Mouse (Mus musculus) erythroblast, embryonic 14.5 days (primary cell): ENCODE data around the gene Rxfp1. TPM values are rescaled to one million over a fixed set of nuclear protein-coding genes. Genes with fewer than 3 reads are reported as not detected.
"Not testable (repeated sequence)": the region's sequence is repeated elsewhere in the genome, so short reads cannot be mapped to it uniquely, and the experiment has no call there.

Source experiments
- H3K27me3 ChIP-seq: 2 replicates; pipeline ENCODE4 v1.6.1; 2012; ENCODE audit warnings: inconsistent platforms; ENCODE audit not compliant: control insufficient read depth
- H3K36me3 ChIP-seq: 2 replicates; pipeline ENCODE4 v1.6.1; 2012; ENCODE audit warnings: mild to moderate bottlenecking, inconsistent platforms; ENCODE audit not compliant: control insufficient read depth
- H3K4me1 ChIP-seq: 2 replicates; pipeline ENCODE4 v1.6.1; 2012; ENCODE audit warnings: inconsistent platforms; ENCODE audit not compliant: control insufficient read depth
- H3K4me3 ChIP-seq: replicated peaks from 2 replicates; pipeline ENCODE3; 2012; ENCODE audit warnings: moderate library complexity, mild to moderate bottlenecking, inconsistent platforms
- H3K9me3 ChIP-seq: 2 replicates; pipeline ENCODE4 v1.6.1; 2012; ENCODE audit warnings: low read length, inconsistent platforms, mixed read lengths; ENCODE audit not compliant: control insufficient read depth
- GATA1 ChIP-seq: IDR thresholded peaks from 2 replicates; pipeline ENCODE4 v1.6.1; 2012; ENCODE audit warnings: low read length, inconsistent platforms, mixed read lengths
- TAL1 ChIP-seq: IDR thresholded peaks from 3 replicates; pipeline ENCODE4 v1.6.1; 2012; ENCODE audit warnings: low read length, inconsistent platforms, mixed read lengths
- polyA plus RNA-seq: library from polyadenylated mRNA; stranded (reverse); fragments of >175 nt; gene quantifications from 2 replicates; pipeline ENCODE4 v1.2.3, GENCODE M21; 2012

The Rxfp1 gene
- polyA plus RNA-seq, 1 experiment, result not detected

DNA sequence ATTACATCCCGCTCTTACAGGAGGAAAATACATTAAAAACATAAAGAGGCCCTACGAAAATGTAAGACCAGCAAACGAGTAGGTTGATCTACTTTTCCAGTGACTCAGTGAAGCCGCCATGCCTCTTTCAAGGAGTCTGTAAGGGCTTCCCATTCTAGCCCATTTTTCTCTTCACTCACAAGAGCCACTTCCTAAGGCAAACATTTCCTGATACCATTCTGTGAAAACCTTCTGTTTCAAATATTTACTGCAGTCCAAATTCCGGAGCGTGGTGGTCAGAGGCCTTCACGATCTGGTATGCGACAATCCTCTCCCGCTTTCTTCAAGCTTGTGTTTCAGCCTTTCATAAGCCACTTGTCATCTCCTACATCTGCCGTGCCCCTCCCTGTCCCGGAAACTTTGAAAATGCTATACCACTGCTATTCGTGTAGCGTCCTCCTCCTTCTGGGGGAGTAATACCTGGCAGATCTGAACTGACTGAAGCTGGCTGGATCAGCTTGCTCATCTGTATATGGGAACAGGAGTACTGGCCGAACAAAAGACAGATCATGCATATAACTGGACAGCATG lies 11.1 kb downstream of the Rxfp1 start:
- no peak overlapping the region for H3K4me3 ChIP-seq
- H3K4me1 ChIP-seq, result peaks cover 16% of the 10 kb centered on the region
- no peaks in the 10 kb centered on the region for H3K27me3 ChIP-seq
- H3K36me3 ChIP-seq, result no peaks in the 10 kb centered on the region
- TF ChIP-seq GATA1 (no peak), TAL1 (no peak)
- no peaks in the 10 kb centered on the region for H3K9me3 ChIP-seq

DNA sequence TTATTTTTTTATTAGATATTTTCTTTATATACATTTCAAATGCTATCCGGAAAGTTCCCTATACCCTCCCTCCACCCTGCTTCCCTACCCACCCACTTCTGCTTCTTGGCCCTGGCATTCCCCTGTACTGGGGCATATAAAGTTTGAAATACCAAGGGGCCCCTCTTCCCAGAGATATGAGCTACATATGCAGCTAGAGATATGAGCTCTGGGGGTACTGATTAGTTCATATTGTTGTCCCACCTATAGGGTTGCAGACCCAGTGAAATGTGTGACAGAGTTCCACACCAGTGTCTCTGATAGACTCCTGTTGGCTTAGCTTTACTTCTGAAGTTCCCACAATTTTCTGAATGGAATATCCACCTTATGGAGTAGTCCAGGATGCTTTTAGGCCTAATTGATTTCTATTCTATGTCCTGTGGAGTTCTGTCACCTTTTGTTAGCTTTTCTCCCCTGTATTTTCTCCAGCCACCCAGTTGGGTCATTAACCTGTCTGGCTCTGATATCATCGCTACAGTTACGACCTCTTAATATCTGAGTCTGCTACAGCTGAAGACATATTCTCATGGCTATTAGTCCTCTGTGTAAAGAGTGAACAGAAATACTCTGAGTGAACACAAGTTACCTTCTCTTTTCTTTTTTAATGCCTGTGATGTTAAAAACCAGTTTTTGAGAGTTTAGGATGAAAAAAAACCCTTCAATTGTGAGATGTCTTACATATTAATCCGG lies 16.8 kb downstream of the Rxfp1 start:
- no peak overlapping the region for H3K4me3 ChIP-seq
- no peak for TF ChIP-seq GATA1
- TF ChIP-seq TAL1, result no peak
- no peaks in the 10 kb centered on the region for H3K9me3 ChIP-seq
- peaks cover 48% of the 10 kb centered on the region for H3K4me1 ChIP-seq
- no peaks in the 10 kb centered on the region for H3K27me3 ChIP-seq
- no peaks in the 10 kb centered on the region for H3K36me3 ChIP-seq

DNA sequence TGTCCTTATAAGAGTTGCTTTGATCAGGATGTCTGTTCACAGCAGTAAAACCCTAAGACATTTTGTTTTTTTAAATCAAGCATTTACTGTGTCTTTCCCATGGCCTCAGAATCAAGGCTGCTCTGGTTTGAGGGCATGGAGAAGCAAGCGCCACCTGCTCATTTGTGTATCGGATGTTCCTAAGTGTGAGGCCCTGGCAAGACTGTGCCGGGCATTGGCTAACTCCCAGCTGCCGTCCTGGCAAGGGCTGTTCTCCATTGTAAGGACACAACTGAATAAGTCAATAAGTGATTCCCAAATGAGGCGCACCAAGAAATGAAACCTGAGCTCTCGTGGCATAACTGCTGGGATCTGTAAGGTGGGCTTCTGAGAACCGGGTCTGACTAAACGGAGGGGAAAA lies 31.2 kb downstream of the Rxfp1 start:
- H3K27me3 ChIP-seq, result no peaks in the 10 kb centered on the region
- H3K9me3 ChIP-seq, result no peaks in the 10 kb centered on the region
- TF ChIP-seq GATA1 (no peak), TAL1 (no peak)
- no peak overlapping the region for H3K4me3 ChIP-seq
- peaks cover 12% of the 10 kb centered on the region for H3K4me1 ChIP-seq
- H3K36me3 ChIP-seq, result no peaks in the 10 kb centered on the region

DNA sequence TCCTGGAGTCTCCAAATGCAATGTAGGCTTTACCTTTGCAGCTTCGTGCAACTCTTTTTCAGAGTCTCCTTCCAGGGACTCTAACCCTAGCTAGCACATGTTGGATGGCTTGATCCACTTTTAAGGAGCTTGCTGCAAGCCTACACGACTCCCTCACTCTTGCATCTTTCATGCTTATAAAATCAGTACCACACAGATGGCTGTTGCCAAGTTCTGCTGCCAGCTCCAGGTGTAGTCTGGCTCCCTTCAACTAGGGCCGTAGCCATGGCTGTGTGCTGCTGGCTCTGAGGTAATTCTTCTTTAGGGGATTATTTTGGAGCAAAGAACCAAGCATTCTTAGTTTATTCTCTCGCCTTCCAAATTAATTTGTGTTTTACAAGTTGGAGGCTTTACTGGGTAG lies 34.5 kb downstream of the Rxfp1 start:
- H3K9me3 ChIP-seq, result no peaks in the 10 kb centered on the region
- peaks cover 15% of the 10 kb centered on the region for H3K4me1 ChIP-seq
- H3K27me3 ChIP-seq, result no peaks in the 10 kb centered on the region
- H3K36me3 ChIP-seq, result no peaks in the 10 kb centered on the region
- H3K4me3 ChIP-seq, result no peak overlapping the region
- TF ChIP-seq TAL1 (no peak), GATA1 (no peak)

DNA sequence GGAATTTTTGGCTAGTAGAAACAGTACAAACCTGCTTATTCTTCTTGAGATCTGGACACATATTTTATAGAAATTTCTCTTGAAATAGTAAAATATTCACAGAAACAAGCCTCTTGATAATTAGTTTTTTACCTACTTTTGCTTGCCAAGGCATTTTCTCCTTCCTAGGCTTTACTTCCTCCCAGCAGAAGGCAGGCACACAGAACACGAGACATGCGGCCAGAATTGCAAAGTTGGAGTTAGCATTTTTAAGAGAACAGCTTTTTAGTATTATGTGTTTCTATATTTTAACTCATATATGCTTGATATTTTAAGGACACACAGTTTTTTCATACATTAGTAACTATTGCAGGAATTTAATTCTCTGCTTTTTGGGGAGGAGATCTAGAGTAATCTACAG lies 45.7 kb downstream of the Rxfp1 start:
- Histone ChIP-seq H3K27me3 (no peaks in the 10 kb centered on the region), H3K4me3 (no peak overlapping the region), H3K36me3 (no peaks in the 10 kb centered on the region), H3K4me1 (peaks cover 2% of the 10 kb centered on the region; the same call in 1 of the 2 replicates), H3K9me3 (peaks cover 3% of the 10 kb centered on the region)
- TF ChIP-seq TAL1 (no peak), GATA1 (no peak)

DNA sequence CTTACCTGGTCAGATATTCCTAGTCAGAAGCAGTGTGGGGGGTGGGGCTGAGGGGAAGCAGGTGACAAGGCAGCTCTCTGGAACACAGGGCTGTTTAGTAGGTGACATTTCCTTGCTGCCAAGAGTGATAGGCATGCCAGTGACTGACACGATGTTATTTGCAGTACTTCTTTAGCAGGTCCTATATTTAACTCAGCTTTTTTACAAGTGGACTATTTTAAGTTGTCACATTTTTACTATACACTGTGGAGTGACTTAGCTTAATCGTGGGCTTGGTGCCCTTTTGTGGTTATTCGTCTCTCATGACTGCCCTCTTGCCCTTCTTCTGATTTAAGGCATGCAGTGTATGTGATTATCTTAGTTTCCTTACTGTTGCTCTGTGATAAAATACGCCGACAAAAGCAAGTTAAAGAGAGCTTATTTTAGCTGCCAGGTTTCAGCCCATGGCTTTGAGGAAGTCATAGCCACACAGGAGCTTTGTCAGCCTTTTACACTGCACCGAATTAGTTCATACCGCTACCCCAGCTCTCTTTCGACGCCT lies 47.5 kb downstream of the Rxfp1 start:
- peaks cover 2% of the 10 kb centered on the region; the same call in 1 of the 2 replicates for H3K4me1 ChIP-seq
- peaks cover 3% of the 10 kb centered on the region for H3K9me3 ChIP-seq
- H3K4me3 ChIP-seq, result no peak overlapping the region
- H3K36me3 ChIP-seq, result no peaks in the 10 kb centered on the region
- TF ChIP-seq TAL1 (no peak), GATA1 (no peak)
- no peaks in the 10 kb centered on the region for H3K27me3 ChIP-seq

DNA sequence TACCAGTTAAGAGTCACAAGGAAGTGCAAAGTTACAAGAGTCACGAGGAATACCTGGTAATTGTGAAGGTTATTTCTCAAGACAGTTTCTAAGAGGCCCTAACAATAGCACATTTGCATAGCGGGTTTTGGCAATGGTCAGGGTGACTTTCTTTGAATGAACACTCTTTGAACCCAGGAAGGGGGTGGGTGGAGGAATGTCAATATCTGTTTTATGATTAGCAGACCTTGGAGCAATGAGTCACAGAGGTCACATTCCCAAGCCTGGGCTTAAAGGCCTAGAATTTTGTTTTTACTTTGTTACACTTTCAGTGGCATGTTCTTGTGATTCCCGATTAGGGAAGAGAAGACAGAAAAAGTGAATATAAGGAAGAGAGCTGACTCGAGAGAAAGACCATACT lies 49.6 kb downstream of the Rxfp1 start:
- H3K4me3 ChIP-seq, H3K27me3 ChIP-seq, H3K36me3 ChIP-seq, H3K9me3 ChIP-seq, H3K4me1 ChIP-seq: not testable (repeated sequence)

DNA sequence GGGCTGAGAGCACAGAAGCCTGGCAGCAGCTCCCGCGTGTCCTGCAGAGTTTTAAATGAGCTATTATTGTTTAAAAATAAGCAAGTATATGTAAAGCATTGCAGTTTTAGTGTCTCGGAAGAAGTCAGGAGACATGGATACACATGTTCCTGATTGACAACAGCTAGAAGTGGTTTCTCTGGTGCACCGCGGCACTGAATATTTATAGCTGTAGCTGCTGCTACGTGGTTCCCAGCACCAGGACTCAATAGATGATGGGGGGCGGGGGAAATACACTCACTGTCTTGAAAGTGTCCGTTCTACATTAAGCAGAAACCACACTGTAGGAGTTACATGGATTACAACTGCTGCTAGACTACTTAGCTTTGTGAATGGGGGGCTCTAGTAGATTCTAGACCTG lies 54.2 kb downstream of the Rxfp1 start:
- Histone ChIP-seq H3K9me3 (peaks cover 3% of the 10 kb centered on the region), H3K4me3 (no peak overlapping the region), H3K27me3 (no peaks in the 10 kb centered on the region), H3K4me1 (peaks cover 8% of the 10 kb centered on the region), H3K36me3 (no peaks in the 10 kb centered on the region)
- TF ChIP-seq GATA1 (no peak), TAL1 (no peak)

DNA sequence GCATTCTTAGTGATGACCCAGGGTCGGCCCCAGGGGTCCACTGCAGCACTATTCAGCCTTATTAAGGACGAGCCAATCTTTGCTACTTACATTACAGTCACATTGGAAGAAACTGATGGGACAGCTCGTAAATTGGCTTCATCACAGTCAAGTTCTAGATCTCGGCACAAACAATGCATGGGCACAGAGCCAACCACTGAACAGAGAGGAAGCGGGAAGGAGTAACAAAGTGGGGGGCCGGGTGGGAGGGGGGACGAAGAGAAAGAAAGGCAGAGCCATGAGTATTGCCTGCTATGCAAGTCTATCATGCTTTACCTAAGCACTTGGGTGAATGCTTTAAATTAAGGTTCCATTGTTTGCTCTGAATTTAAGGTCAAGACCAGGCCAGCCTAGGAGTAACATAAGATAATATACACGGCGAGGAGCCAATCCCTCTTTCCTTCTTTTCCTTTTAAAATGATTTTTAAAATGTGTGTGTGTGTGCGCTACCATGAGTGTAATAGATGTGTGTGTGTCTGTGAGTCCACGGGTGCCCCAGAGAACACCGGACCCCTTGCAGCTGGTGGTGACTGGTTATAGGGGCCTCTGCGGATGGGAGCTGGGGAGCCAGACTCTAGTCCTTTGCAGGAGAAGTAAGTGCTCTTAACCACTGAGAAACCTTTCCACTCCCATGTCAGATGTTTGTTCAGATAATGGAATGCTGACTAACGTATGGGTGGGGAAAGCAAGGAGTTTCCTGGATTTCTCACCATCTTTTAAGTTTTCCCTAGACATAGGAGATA lies 55.1 kb downstream of the Rxfp1 start:
- Histone ChIP-seq H3K27me3 (no peaks in the 10 kb centered on the region), H3K4me3 (no peak overlapping the region), H3K36me3 (no peaks in the 10 kb centered on the region), H3K4me1 (peaks cover 8% of the 10 kb centered on the region), H3K9me3 (peaks cover 3% of the 10 kb centered on the region)
- no peak for TF ChIP-seq GATA1
- TF ChIP-seq TAL1, result no peak
